Mouse (Mus musculus) gastrocnemius, adult 8-10 months (tissue): ENCODE data around the gene Cyb5b. TPM values are rescaled to one million over a fixed set of nuclear protein-coding genes. Genes with fewer than 3 reads are reported as not detected.

Experiments used
- DNase-seq, 2 experiments: peaks; one replicate each; pipeline ENCODE4 v3.0.0; 2022; ENCODE audit warnings: low spot score in 2 of 2
- total RNA-seq, 4 experiments: library from RNA; stranded (reverse); gene quantifications; 2 replicates each; pipeline ENCODE4 v1.2.4; 2022

Gene Cyb5b
- total RNA-seq, 4 experiments from 2014 or later, result 28.2 to 39.7 (median 34.2) TPM

GRCm38 (mm10) chr8:107129171-107130025 is 21.0 kb upstream of the Cyb5b start:
- DNase-seq, result peak in 1 of 2 experiments; percentile 48

GRCm38 (mm10) chr8:107130028-107130427 is 20.4 kb upstream of the Cyb5b start:
- DNase-seq, result no peak

GRCm38 (mm10) chr8:107132581-107133491 is 17.6 kb upstream of the Cyb5b start:
- DNase-seq, result peak; percentile 38 to 43

GRCm38 (mm10) chr8:107133881-107134280 is 16.6 kb upstream of the Cyb5b start:
- no peak for DNase-seq

- DNase-seq, result no peak
These were observed 14.3 kb upstream of the Cyb5b start for GRCm38 (mm10) chr8:107136003-107136612.

- no peak for DNase-seq
These were observed 12.8 kb upstream of the Cyb5b start for GRCm38 (mm10) chr8:107137591-107137990.

GRCm38 (mm10) chr8:107138338-107138737 is 12.1 kb upstream of the Cyb5b start:
- DNase-seq, result no peak

GRCm38 (mm10) chr8:107139704-107140470 is 10.6 kb upstream of the Cyb5b start:
- peak; percentile 28 to 60 for DNase-seq

GRCm38 (mm10) chr8:107142539-107142938 is 7.9 kb upstream of the Cyb5b start:
- no peak for DNase-seq

- no peak for DNase-seq
These were observed 6.9 kb upstream of the Cyb5b start for GRCm38 (mm10) chr8:107143501-107143900.

GRCm38 (mm10) chr8:107146186-107146585 is 4.3 kb upstream of the Cyb5b start:
- no peak for DNase-seq

GRCm38 (mm10) chr8:107148802-107149201 is 1.6 kb upstream of the Cyb5b start:
- no peak for DNase-seq

GRCm38 (mm10) chr8:107150057-107150403 is 410 bp upstream of the Cyb5b start:
- DNase-seq, result no peak

- DNase-seq, result no peak
These were observed 926 bp downstream of the Cyb5b start for GRCm38 (mm10) chr8:107151212-107151920.

- no peak for DNase-seq
These were observed 3.1 kb downstream of the Cyb5b start for GRCm38 (mm10) chr8:107153326-107154210.

- no peak for DNase-seq
These were observed 6.4 kb downstream of the Cyb5b start for GRCm38 (mm10) chr8:107156816-107157215.

- DNase-seq, result no peak
These were observed 7.4 kb downstream of the Cyb5b start for GRCm38 (mm10) chr8:107157836-107158235.

GRCm38 (mm10) chr8:107158890-107159289 is 8.4 kb downstream of the Cyb5b start:
- no peak for DNase-seq

- no peak for DNase-seq
These were observed 13.9 kb downstream of the Cyb5b start for GRCm38 (mm10) chr8:107164251-107164773.
